Mouse (Mus musculus): ENCODE results near the gene Rasl10b. TPM values are rescaled to one million over a fixed set of nuclear protein-coding genes. Genes with fewer than 3 reads are reported as not detected.

The Rasl10b gene
- total and polyA plus RNA-seq, 2 experiments from 2014 or later, result 7.9 to 45.3 TPM

- Histone ChIP-seq H3K9me3 (replicated peaks; ENCODE audit: control insufficient read depth, low read length) (no peaks in the 10 kb centered on the region), H3K4me3 (ENCODE audit: low read depth, low read length) (no peak overlapping the region), H3K36me3 (replicated peaks; ENCODE audit: control insufficient read depth, insufficient read depth, low read length) (peaks cover 25% of the 10 kb centered on the region), H3K9ac (replicated peaks; ENCODE audit: low read depth, low read length) (no peak overlapping the region), H3K4me2 (ENCODE audit: low read depth, low read length) (no peak overlapping the region), H3K27me3 (ENCODE audit: control insufficient read depth, insufficient read depth, low read length) (no peaks in the 10 kb centered on the region), H3K27ac (ENCODE audit: low read depth) (no peak overlapping the region), H3K4me1 (ENCODE audit: control insufficient read depth, insufficient read depth) (peaks cover 12% of the 10 kb centered on the region)
- no peak for DNase-seq (ENCODE audit: low spot score)
- 54% methylated on average over 3 of the region's 3 CpGs for WGBS
- no peak for TF ChIP-seq EP300 (IDR thresholded peaks at IDR 0.05; ENCODE audit: low read depth)
- TF ChIP-seq CTCF (IDR thresholded peaks at IDR 0.05; ENCODE audit: low read depth), result no peak
- ATAC-seq (ENCODE audit: insufficient read depth, low read depth), result no peak
Measured at GRCm38 (mm10) chr11:83406391-83406790, 2.5 kb upstream of the Rasl10b start.

DNA sequence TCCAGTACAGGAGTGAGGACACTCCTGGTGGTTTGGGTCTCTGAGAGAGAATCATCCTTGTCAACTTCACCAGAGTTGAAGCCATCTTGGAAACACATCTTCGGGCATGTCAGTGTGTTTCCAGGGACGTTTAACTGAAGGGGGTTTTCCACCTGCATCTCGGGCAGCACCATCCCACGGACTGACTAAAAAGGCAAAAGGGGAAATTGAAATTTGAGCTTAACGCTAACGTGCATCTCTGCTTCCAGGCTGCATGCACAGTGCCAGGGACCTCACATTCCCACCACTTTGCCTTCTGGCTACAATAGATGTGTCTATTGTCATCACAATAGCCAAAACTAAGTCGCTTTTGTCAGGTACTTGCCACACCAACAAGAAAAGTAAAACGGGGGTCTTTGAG lies 695 bp upstream of the Rasl10b start:
- H3K9ac ChIP-seq (replicated peaks; ENCODE audit: low read depth, low read length), result no peak overlapping the region
- peaks cover 12% of the 10 kb centered on the region for H3K4me1 ChIP-seq (ENCODE audit: control insufficient read depth, insufficient read depth)
- DNase-seq (ENCODE audit: low spot score) (no peak), ATAC-seq (ENCODE audit: insufficient read depth, low read depth) (no peak)
- no peak overlapping the region for H3K4me3 ChIP-seq (ENCODE audit: low read depth, low read length)
- peaks cover 13% of the 10 kb centered on the region for H3K36me3 ChIP-seq (replicated peaks; ENCODE audit: control insufficient read depth, insufficient read depth, low read length)
- no peaks in the 10 kb centered on the region for H3K9me3 ChIP-seq (replicated peaks; ENCODE audit: control insufficient read depth, low read length)
- TF ChIP-seq CTCF (IDR thresholded peaks at IDR 0.05; ENCODE audit: low read depth) (no peak), EP300 (IDR thresholded peaks at IDR 0.05; ENCODE audit: low read depth) (no peak)
- H3K27ac ChIP-seq (ENCODE audit: low read depth), result no peak overlapping the region
- WGBS, result 49% methylated on average over 8 of the region's 8 CpGs
- H3K4me2 ChIP-seq (ENCODE audit: low read depth, low read length), result no peak overlapping the region
- H3K27me3 ChIP-seq (ENCODE audit: control insufficient read depth, insufficient read depth, low read length), result no peaks in the 10 kb centered on the region

DNA sequence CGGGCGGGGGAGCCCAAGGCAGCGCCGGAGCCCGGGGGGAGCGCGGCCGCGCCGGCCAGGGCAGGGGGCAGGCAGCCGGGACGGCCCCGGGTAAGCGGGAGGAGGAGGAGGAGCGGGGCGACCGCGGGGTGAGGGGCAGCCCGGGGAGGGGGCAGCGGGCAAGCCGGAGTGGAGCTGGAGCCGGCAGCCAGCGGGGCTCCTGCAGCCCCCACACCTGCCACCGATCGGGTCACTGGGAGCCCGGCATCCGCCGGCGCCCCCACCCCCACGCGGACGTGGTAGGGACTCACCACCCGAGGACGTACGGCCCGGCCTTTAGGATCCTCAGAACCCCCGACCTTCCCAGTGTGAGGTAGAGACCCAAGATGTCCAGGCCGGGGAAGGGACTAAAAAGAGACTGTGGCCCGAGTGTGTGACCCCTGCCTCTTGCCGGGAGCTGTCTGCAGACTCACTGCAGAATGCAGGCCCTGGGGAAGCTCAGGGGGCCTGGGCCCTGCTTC lies 905 bp downstream of the Rasl10b start:
- DNase-seq (ENCODE audit: low spot score), result no peak
- 1% methylated on average over 20 of the region's 40 CpGs for WGBS

GRCm38 (mm10) chr11:83410510-83410909 lies 1.6 kb downstream of the Rasl10b start:
- peak overlapping the region; percentile 72 for H3K4me3 ChIP-seq (ENCODE audit: low read depth, low read length)

More for the DNA sequence above, 905 bp downstream of the Rasl10b start:
- Histone ChIP-seq H3K9me3 (replicated peaks; ENCODE audit: control insufficient read depth, low read length) (no peaks in the 10 kb centered on the region), H3K4me2 (ENCODE audit: low read depth, low read length) (peak overlapping the region; percentile 89), H3K27me3 (ENCODE audit: control insufficient read depth, insufficient read depth, low read length) (no peaks in the 10 kb centered on the region), H3K27ac (ENCODE audit: low read depth) (peak overlapping the region; percentile 27), H3K4me1 (ENCODE audit: control insufficient read depth, insufficient read depth) (peaks cover 12% of the 10 kb centered on the region), H3K4me3 (ENCODE audit: low read depth, low read length) (peak overlapping the region; percentile 72), H3K36me3 (replicated peaks; ENCODE audit: control insufficient read depth, insufficient read depth, low read length) (no peaks in the 10 kb centered on the region), H3K9ac (replicated peaks; ENCODE audit: low read depth, low read length) (peak overlapping the region; percentile 74)
- TF ChIP-seq CTCF (IDR thresholded peaks at IDR 0.05; ENCODE audit: low read depth) (no peak), EP300 (IDR thresholded peaks at IDR 0.05; ENCODE audit: low read depth) (no peak)
- ATAC-seq (ENCODE audit: insufficient read depth, low read depth), result peak; percentile 24

DNA sequence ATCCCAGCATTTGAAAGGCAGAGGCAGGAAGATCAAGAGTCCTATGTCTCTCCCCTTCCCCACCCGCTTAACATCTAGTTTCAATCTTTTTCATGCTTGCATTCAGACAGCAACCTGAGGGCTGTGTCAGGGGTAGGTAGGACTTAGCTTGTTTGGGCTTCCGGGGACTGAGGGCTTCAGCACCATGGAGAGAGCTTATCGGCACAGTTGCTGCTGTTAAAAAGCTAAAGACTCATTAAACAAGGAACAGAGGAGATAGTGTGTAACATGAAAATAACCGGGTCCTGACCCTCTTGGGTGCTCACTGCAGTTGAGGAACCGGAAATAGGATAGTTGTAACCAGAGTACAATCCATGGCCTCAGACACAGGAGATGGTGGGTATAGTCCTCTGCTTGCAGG lies 8.1 kb downstream of the Rasl10b start:
- no peak for ATAC-seq (ENCODE audit: insufficient read depth, low read depth)
- TF ChIP-seq EP300 (IDR thresholded peaks at IDR 0.05; ENCODE audit: low read depth), result no peak
- TF ChIP-seq CTCF (IDR thresholded peaks at IDR 0.05; ENCODE audit: low read depth), result no peak
- WGBS, result 5% methylated on average over 5 of the region's 5 CpGs
- H3K4me3 ChIP-seq (ENCODE audit: low read depth, low read length), result no peak overlapping the region
- H3K27ac ChIP-seq (ENCODE audit: low read depth), result no peak overlapping the region
- no peaks in the 10 kb centered on the region for H3K9me3 ChIP-seq (replicated peaks; ENCODE audit: control insufficient read depth, low read length)
- no peak overlapping the region for H3K9ac ChIP-seq (replicated peaks; ENCODE audit: low read depth, low read length)
- no peaks in the 10 kb centered on the region for H3K36me3 ChIP-seq (replicated peaks; ENCODE audit: control insufficient read depth, insufficient read depth, low read length)
- peak; percentile 55 for DNase-seq (ENCODE audit: low spot score)
- no peak overlapping the region for H3K4me2 ChIP-seq (ENCODE audit: low read depth, low read length)
- H3K4me1 ChIP-seq (ENCODE audit: control insufficient read depth, insufficient read depth), result no peaks in the 10 kb centered on the region
- peaks cover 34% of the 10 kb centered on the region for H3K27me3 ChIP-seq (ENCODE audit: control insufficient read depth, insufficient read depth, low read length)

More at GRCm38 (mm10) chr11:83410510-83410909, 1.6 kb downstream of the Rasl10b start:
- TF ChIP-seq EP300 (IDR thresholded peaks at IDR 0.05; ENCODE audit: low read depth), result no peak
- no peak for TF ChIP-seq CTCF (IDR thresholded peaks at IDR 0.05; ENCODE audit: low read depth)
- Histone ChIP-seq H3K9ac (replicated peaks; ENCODE audit: low read depth, low read length) (no peak overlapping the region), H3K9me3 (replicated peaks; ENCODE audit: control insufficient read depth, low read length) (no peaks in the 10 kb centered on the region), H3K36me3 (replicated peaks; ENCODE audit: control insufficient read depth, insufficient read depth, low read length) (no peaks in the 10 kb centered on the region), H3K4me2 (ENCODE audit: low read depth, low read length) (peak overlapping the region; percentile 89), H3K27ac (ENCODE audit: low read depth) (no peak overlapping the region), H3K27me3 (ENCODE audit: control insufficient read depth, insufficient read depth, low read length) (no peaks in the 10 kb centered on the region), H3K4me1 (ENCODE audit: control insufficient read depth, insufficient read depth) (peaks cover 12% of the 10 kb centered on the region)
- 67% methylated on average over 6 of the region's 6 CpGs for WGBS
- no peak for DNase-seq (ENCODE audit: low spot score)
- ATAC-seq (ENCODE audit: insufficient read depth, low read depth), result no peak

GRCm38 (mm10) chr11:83417708-83418107 lies 8.8 kb downstream of the Rasl10b start:
- H3K27ac ChIP-seq (ENCODE audit: low read depth), result no peak overlapping the region
- H3K9ac ChIP-seq (replicated peaks; ENCODE audit: low read depth, low read length), result no peak overlapping the region
- no peaks in the 10 kb centered on the region for H3K4me1 ChIP-seq (ENCODE audit: control insufficient read depth, insufficient read depth)
- no peak overlapping the region for H3K4me2 ChIP-seq (ENCODE audit: low read depth, low read length)
- no peaks in the 10 kb centered on the region for H3K36me3 ChIP-seq (replicated peaks; ENCODE audit: control insufficient read depth, insufficient read depth, low read length)
- H3K9me3 ChIP-seq (replicated peaks; ENCODE audit: control insufficient read depth, low read length), result no peaks in the 10 kb centered on the region
- WGBS, result 73% methylated on average over 7 of the region's 7 CpGs
- no peak overlapping the region for H3K4me3 ChIP-seq (ENCODE audit: low read depth, low read length)
- peaks cover 34% of the 10 kb centered on the region for H3K27me3 ChIP-seq (ENCODE audit: control insufficient read depth, insufficient read depth, low read length)
- TF ChIP-seq CTCF (IDR thresholded peaks at IDR 0.05; ENCODE audit: low read depth) (no peak), EP300 (IDR thresholded peaks at IDR 0.05; ENCODE audit: low read depth) (no peak)
- DNase-seq (ENCODE audit: low spot score) (no peak), ATAC-seq (ENCODE audit: insufficient read depth, low read depth) (no peak)
